Mouse (Mus musculus): ENCODE data around the gene Ets1.

Ets1 gene

DNA sequence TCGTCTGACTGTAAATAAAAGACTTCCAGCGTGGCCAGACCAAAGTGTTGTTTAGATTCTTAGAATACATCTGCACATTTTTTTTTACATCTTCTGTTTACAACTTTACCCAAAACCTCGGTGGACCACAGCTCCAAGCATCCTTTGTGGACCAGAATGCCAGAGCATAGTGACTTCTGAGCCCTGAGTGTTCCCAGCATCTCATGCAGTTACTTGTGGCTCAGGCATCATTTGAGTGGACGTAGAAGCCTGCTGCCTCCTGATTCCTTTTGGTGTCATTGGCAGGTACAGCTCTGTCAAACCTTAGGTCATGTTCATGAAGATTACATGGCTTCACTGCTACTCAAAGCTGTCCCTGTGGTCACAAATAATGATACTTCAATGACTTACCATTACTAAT, 93.2 kb downstream of the Ets1 start:
- DNase-seq (ENCODE audit: low read depth, low spot score) = no peak

DNA sequence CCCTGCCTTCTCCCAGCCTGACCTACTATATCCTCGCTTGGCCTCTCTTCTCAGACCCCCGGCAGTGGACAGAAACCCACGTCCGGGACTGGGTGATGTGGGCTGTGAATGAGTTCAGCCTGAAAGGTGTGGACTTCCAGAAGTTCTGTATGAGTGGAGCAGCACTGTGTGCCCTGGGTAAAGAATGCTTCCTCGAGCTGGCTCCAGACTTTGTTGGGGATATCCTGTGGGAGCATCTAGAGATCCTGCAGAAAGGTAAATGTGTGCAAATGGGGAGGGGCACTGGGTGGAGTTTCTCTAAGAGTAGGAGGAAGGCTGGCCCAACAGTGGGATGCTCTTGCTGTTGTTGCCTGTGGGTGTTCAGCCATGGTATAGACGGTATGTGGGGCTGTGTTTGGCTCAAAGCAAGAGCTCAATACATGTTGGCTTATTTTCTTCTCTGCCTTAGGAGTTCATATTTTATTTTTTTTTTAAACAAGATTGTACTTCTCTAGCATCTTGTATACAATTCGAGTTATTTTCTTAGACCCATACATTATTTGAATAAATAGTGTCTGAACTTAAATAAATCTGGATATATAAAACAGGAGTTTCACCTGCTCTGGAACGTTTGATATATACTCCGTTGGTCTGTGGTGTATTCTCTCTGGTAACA, 94.1 kb downstream of the Ets1 start:
- DNase-seq (ENCODE audit: low read depth, low spot score) = no peak

DNA sequence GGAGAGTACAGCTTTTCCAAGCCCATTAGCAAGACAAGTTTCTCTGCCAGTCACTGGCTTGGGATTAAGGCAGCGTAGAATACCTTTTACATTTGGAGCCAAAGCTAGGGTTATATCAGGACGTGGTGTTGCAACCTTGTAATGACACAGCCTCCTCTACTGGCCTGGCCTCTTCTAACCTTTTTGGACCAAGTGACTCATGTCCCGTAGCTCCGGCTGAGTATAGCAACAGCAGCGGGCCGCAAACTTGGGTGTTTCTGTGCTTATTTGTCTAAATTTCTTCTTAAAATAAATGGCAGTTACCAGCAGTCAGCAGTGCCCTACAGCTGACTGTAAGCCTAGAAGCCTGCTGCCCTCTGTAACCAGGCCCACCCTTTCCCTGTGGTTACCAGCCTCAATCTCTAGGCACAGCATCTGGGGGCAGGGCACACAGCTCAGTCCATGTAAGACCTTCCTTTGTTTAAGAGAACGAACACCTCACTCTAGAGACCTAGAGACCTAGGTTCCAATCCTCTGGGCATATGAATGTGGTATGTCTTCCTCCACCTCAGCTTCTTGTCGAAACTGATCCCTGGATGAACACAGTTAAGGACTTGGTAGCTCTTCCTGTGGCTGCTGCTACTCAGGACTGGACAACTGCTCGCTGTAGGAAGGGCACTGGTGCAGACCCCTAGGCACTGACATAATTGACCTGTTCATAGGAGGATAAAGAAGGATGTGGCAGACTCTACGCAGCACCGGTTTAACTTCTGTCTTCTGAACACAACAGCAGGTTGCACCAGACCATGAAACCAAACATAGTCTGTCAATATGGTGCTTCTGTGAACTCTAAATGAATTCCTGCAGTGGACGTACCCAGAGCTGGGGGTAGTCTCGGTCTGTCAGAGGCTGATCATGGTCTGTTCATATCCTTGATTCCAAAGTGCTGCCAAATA, 94.9 kb downstream of the Ets1 start:
- DNase-seq (ENCODE audit: low read depth, low spot score) = no peak

DNA sequence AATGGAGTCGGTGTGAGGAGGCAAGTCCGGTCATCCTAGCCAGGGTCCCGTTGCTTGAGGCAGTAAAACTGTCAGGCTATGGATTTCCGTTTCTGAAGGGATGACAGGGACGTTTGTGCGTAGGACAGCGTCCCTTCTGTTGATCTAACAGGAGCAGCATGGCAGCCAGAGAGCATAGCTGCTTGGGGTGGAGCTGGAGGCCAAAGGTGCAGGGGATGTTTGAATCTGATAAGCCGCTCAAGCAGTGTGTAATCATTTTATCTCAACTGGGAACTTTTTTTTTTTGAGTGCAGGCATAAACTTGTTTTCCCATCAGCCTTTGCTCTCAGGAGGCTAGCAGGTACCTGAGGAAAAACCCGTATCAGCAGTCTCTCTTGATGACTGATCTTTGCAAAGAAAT, 95.8 kb downstream of the Ets1 start:
- no peak for DNase-seq (ENCODE audit: low read depth, low spot score)

DNA sequence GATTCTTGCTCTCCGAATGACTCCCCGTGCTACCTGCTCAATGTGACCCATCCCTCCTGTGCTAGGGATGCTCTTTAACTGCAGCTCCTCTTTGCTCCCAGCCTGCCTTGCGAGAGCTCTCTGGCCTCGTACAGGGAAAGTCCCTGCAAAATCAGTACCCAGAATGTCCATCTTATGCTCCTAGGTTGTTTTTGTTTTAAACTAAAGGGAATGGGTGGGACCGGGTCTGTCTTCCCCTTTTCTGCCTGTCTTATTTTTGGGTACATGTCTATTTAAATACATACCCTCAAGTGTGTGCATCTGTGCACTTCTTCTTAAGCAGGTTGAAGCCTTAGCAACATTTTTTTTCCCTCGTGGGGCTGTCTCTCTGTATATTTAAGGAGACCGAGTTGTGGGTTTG, 99.0 kb downstream of the Ets1 start:
- peak; percentile 11 for DNase-seq (ENCODE audit: low read depth, low spot score)

DNA sequence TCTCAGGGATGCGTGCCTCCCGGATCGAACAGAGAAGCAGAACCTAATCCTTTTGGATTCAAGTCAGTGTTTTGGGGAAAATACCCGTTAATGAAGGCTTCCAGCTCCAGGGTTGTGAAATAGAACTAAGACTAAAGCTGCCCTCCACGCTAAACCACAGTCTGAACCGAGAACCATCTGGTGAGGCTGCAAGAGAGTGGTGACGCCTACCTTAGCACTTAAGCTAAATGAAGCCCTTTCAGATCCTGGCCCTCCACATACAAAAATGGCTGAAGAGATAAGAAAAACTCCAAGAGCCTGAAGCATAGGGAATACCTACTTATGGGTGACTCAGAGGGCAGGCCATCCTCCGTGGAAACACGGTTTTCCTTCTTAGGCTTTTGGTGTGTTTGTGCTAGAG, 100.0 kb downstream of the Ets1 start:
- DNase-seq (ENCODE audit: low read depth, low spot score) = peak; percentile 43

DNA sequence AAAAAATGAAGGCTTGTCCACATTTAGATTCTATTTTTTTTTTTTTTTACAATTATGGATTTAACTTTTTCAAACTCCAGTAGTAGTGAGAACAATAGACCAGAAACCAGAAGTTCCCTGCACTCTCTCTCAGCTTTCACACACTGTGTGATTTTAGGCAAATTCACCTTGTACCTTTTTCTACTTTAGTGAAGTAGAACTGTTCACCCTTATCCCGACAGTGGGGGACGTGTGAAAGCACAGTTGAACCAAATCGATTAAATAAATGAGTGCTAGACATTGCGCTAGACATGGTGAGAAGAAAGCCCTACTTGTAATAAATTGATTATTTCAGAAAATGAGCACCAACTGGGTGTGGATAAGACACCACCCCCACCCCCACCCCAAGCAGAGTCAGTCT, 104.0 kb downstream of the Ets1 start:
- no peak for DNase-seq (ENCODE audit: low read depth, low spot score)

DNA sequence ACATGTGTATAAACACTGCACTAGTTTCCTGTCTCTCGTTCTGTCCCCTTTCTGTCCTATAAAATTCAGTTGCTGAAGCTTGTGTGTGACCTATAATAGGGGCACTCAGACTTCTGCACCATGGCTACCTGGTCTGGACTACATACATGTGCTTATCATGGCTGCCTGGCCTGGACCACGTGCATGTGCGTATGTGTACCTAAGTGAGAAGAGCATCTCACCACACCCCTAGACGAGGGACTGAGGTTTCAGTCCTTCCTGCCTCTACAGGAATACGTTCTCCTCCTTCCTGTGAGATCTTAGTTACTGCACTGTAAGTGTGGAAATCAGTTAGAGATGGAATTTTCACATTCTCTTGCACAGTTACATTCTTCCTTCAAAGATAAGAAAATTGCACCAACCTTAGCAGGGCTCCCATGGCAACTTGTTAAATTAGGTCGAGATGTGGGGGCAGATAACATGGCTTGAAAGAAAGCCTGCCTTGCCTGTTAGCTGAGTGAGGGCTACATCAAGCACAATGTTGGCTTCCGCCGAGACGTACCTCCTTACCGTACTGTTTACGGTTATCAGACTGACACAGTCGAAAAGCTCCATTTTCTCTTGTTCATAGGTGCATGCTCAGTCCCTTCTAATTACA, 104.8 kb downstream of the Ets1 start:
- no peak for DNase-seq (ENCODE audit: low read depth, low spot score)

DNA sequence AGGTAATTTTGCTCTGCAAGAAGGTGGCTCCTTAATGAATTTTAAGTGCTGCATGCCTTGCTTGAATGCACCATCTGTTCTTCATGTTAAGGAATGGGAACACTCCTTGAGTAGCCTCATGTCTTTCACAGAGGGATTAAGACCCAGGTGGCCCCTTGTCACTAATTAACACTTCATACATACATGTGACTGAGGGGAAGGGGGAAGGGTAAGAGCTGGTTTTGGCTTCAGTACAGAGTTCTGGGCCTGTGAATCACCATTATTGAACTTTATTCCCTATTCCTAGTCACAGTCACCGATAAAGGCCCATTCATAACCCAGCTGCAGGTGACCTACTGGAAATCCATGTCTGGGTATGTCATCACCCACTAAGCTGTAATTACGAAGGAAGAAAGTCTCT, 105.7 kb downstream of the Ets1 start:
- DNase-seq (ENCODE audit: low read depth, low spot score) = no peak

DNA sequence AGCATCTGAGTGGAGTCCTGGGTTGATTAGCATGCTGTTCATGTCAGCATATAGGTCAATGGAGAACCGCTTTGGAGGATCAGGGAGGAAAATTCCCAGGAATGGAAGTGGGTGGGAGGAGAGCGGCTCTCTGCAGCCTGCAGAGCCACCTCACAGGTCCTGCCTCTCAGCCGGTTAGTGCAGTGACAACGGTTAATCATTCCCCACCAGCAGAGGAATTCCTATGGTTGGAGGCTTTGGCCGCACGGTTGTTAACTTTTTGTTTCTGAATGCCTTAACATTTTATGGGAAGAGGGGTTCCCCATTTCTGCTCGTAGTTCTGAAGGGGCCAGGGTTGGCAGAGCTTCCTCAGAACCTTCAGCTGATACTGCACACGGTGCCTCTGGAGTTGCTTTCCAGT, 107.1 kb downstream of the Ets1 start:
- no peak for DNase-seq (ENCODE audit: low read depth, low spot score)

DNA sequence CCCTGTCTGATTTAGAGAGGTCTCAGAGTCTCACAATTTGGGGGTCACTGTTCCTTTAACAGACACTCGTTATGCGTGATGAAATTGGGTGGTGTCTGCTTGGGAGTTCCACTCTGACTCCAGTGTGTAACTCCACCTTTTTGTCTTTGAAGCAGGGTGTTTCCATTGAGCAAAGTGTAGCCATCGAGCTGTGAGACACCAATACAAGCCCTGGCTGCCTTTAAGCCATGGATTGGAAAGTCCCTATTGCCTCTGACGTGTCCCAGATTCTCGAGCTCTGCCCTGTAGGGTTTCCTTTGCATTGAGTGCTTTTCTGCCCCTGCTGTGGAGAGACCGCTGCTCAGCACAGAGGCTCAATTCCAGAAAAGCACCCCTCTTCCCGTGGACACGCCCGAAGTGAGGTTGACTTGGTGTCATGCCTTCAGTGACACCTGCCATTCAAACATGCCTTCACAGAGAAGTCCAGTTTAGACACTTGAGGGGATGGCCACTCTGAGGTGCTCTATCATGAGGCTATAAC, 107.7 kb downstream of the Ets1 start:
- no peak for DNase-seq (ENCODE audit: low read depth, low spot score)

DNA sequence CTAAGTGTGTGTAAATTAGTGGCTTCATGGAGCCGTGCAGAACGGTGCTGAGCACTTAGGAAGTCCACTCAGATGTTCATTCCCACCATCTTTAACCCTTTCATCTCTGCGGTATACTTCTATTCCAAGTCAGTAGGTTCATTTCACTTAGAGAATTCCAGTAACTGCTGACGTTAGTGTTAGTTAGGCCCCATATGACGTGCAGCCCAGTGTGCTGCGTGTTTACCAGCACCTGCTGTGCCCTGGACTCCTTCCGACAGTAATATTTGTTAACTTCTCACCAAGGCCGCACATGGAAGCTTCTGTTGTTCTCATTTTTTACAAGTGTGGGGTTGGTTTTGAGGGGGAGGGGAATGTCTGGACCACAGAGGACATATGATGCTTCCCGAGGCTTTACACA, 108.3 kb downstream of the Ets1 start:
- DNase-seq (ENCODE audit: low read depth, low spot score) = no peak

DNA sequence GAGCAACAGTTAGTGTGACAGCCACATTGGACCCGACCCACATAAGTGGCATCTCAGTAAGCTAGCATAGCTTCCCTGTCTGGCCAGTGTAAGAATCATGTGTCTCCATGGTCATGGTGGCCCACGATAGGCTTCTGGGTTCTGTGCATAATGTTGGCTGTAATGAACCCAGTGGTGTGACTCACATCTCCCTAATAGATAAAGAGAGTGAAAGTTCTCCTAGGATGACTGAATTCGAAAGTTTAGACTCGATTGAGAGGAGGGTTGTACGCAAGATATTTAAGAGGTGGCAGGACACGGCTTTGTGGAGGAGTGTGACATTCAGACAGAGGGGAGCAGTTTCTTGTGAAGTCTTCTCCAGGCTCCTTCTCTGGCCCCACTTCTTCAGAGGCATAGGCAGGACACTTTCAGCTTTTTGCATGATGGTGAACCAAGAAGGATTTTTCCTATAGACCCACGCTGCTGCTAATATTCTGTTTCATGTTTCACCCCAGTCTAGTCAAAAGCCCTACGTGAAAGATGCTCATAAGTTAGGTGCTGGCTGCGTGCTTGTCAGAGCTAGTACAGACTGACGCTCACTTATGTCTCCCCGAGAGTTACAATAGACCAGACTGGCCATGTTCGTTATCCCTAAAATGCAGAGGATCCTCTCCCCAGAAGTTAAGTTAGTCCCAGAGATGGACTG, 109.2 kb downstream of the Ets1 start:
- DNase-seq (ENCODE audit: low read depth, low spot score) = no peak

DNA sequence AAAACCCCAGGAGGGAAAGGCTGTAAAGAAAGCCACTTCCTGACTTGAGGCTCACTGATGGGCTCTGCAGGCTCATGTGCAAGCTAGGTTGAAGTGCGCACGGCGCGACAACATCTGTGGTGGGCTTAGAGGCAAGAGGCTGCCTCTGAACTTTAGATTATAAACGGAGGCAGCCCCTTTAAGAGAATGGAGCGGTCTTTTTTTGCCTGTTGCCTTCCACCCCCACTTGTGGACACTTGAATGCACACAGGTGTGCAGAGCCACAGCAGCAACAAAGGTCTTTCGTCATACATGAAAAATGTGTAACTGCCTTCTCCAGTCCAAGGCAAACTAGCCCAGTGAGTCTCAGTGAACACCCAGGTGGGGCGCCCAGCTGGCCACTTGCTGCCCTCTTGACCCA, 110.0 kb downstream of the Ets1 start:
- DNase-seq (ENCODE audit: low read depth, low spot score) = no peak

DNA sequence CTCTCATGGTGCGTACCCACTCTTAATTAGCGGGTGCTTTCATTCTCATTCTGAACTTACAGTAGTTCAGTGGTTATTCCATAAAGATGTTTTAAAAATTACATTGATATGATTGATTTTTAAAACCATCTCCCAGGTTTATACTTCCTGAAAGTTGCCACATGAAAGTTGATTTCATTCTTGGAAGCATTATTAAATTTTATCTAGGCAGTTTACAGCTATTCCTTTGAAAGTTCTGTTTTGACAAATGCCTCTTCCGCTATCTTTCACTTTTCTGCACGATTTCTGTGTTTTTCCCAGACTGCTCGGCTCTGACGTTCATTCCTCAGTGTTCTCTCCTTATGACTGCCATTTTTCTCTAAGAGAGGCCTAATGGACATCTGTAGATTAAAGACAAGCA, 110.6 kb downstream of the Ets1 start:
- DNase-seq (ENCODE audit: low read depth, low spot score) = no peak

DNA sequence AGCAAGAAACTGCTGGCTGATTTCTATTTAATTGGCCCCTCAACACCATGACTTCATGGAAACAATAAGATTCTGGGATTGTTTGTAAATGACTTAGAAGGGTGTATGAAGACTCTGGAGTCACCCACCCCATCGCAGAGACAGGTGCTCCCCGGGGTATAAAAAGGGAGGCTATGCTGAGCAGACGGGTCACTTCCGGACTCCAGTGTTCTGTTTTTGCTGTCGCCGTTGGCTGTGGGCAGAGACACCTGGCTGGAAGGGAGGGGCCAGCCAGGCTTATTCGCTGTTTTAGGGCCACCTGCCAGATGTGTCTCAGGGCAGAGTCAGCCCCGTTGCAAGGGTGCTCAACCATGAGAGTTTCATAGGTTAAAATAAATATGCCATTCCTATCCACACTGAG, 111.6 kb downstream of the Ets1 start:
- DNase-seq (ENCODE audit: low read depth, low spot score) = no peak

DNA sequence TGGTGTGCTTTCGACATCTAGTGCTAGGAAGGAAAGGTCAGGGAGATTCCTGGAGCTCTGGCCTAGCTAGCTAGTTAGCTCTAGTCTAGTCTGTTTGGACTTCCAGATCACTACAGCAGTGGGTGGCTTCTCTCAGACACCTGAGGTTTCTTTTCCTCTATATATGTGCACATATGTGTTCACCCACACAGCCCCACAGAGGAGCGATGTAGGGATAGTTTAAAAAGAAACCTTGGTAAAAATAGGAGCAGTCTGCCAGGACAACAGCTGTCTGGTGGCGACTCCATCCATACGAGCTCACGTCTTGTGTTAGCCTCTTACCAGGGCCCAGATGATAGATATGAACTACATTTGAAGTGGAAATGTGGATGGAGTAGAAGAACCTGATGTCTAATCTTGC, 112.5 kb downstream of the Ets1 start:
- peak; percentile 46 for DNase-seq (ENCODE audit: low read depth, low spot score)

DNA sequence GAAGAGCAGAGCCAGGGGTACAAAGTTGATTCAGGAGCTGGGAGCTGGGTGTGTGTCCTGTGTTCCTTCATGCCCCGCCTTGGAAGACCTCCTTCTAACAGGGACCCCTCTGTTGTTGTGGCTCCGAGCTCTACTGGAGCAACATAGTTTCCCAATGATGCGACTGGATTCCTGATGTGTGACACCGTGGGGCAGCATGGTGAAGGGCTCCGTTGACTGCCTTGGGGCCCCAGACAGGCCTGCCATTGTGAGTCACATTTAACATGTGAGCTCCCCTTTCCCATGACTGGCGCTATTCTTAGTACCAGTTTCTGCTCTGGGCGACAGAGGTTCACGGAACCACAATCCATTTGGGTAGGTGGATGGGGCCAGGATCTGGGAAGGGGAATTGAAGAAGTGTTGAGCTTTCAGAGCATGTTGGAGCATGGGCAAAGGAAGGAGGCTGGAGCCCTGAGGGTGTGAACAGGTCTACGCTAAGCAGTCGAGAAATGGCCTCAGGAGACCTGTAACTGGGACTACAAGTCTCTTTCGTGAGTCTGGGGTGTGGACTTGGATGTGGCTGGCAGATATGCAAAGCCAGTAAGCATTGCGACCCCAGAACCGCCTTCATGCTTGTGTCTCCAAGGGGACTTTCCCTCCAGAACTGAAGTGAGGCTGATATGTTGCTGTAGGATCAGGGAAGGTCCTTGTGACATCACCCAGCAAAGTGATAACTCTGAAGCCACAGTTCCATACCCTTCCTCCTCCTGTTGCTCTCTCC, 113.9 kb downstream of the Ets1 start:
- no peak for DNase-seq (ENCODE audit: low read depth, low spot score)

DNA sequence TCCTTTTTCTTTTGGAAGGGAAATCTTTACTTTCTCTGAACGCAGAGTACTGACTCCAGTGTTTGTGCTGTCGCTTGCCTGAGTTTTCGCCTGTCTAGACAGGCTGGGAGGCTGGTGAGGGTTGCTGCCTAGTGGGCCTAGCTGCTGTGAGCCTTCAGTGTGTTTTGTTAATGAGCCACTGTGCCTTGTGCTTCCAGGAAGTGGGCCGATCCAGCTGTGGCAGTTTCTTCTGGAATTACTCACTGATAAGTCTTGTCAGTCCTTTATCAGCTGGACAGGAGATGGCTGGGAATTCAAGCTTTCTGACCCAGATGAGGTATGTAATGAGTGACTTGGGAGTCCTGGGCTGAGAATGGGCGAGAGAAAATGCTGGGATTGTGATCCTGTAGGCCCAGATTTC, 116.6 kb downstream of the Ets1 start:
- DNase-seq (ENCODE audit: low read depth, low spot score) = no peak

DNA sequence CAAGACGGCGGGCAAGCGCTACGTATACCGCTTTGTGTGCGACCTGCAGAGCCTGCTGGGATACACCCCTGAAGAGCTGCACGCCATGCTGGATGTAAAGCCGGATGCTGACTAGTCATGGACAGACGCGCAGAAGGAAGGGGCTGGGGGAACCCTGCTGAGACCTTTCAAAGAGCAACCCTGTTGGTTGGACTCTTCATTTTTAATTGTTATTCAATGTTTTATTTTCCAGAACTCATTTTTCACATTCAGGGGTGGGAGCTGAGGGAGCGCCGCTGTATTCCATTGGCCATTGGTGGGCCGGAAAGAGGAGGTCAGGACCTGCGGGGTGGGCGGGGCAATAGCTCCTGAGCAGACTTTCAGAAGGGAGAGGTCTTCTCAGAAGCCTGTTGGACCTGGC, 118.3 kb downstream of the Ets1 start:
- no peak for DNase-seq (ENCODE audit: low read depth, low spot score)

DNA sequence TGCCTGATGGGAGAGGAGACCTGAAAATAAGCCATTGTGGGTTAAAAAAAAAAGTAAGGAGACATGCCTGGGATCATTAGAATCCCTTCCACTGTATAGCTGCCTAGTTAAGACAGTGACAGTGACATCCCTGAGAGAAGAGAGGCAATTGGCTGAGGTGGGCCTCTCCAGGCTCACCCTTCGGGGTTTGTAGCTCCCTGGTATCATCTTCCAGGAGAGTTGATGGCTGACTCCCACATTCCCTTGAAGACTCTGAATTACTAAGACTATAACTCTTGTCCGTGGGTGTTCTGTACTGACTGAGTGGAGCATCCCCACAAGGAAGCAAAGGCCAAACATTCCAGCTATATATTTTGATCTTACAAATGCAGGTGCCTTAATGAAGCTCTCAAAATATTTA, 120.0 kb downstream of the Ets1 start:
- no peak for DNase-seq (ENCODE audit: low read depth, low spot score)

All from telencephalon, adult 2 months (tissue).